Mouse (Mus musculus) spleen, adult 2 months (tissue): ENCODE results near the gene Pcnx3. TPM values are rescaled to one million over a fixed set of nuclear protein-coding genes. Genes with fewer than 3 reads are reported as not detected.

Experiments used
- DNase-seq, 2 experiments: peaks; one replicate each; pipeline versions ENCODE4 v3.0.0 to v3.0.0-alpha.2; 2012 to 2021; ENCODE audit warnings: low spot score in 2 of 2, low read depth in 1 of 2
- H3K27ac ChIP-seq: fragments of 200-500 bp; 2 replicates; pipeline ENCODE4 v1.5.1; 2012; ENCODE audit warnings: low read length, inconsistent platforms; ENCODE audit not compliant: insufficient read depth
- H3K27me3 ChIP-seq: fragments of 200-500 bp; 2 replicates; pipeline ENCODE4 v1.6.1; 2012; ENCODE audit warnings: mild to moderate bottlenecking, moderate library complexity, low read length, inconsistent platforms; ENCODE audit not compliant: control insufficient read depth, insufficient read depth
- H3K36me3 ChIP-seq: fragments of 200-500 bp; 2 replicates; pipeline ENCODE4 v1.6.1; 2012; ENCODE audit warnings: mild to moderate bottlenecking, low read length, inconsistent platforms; ENCODE audit not compliant: control insufficient read depth, insufficient read depth
- H3K4me1 ChIP-seq: fragments of 200-500 bp; 2 replicates; pipeline ENCODE4 v1.6.1; 2011; ENCODE audit warnings: inconsistent platforms; ENCODE audit not compliant: control insufficient read depth, insufficient read depth, insufficient read length
- H3K4me3 ChIP-seq: fragments of 200-500 bp; 2 replicates; pipeline ENCODE4 v1.5.1; 2011; ENCODE audit warnings: mild to moderate bottlenecking, inconsistent platforms; ENCODE audit not compliant: insufficient read depth, insufficient read length; ENCODE audit errors: extremely low read depth
- CTCF ChIP-seq: fragments of 200-500 bp; IDR thresholded peaks from 2 replicates; pipeline ENCODE4 v1.5.1; 2011; ENCODE audit warnings: mild to moderate bottlenecking, inconsistent platforms; ENCODE audit not compliant: insufficient read depth, insufficient read length, insufficient replicate concordance; ENCODE audit errors: extremely low read depth
- POLR2A ChIP-seq: fragments of 200-500 bp; IDR thresholded peaks from 2 replicates; pipeline ENCODE4 v1.6.1; 2011; ENCODE audit warnings: low read depth, low read length, inconsistent platforms
- WGBS: fragments of 180-500 bp; shearing (Covaris S2); methylation state at CpG from one replicate; pipeline ENCODE4 v1.1.7; 2018; 5-methylcytosine and 5-hydroxymethylcytosine counted together
- polyA plus RNA-seq: library from polyadenylated mRNA; depleted of rRNA; stranded (reverse); fragments of >200 nt; gene quantifications from 2 replicates; pipeline ENCODE4 v1.2.3, GENCODE M21; 2012

Gene Pcnx3
- polyA plus RNA-seq, 1 experiment = 195 TPM

- Histone ChIP-seq H3K4me3 (no peak overlapping the region), H3K27ac (no peak overlapping the region), H3K27me3 (no peaks in the 10 kb centered on the region), H3K36me3 (peaks cover 53% of the 10 kb centered on the region), H3K4me1 (peaks cover 13% of the 10 kb centered on the region; the same call in 1 of the 2 replicates)
- TF ChIP-seq POLR2A (no peak), CTCF (no peak)
- 94% methylated on average over 9 of the region's 9 CpGs for WGBS
- DNase-seq = no peak
Observed at GRCm38 (mm10) chr19:5645280-5645679, 43.4 kb downstream of the Pcnx3 start.

DNA sequence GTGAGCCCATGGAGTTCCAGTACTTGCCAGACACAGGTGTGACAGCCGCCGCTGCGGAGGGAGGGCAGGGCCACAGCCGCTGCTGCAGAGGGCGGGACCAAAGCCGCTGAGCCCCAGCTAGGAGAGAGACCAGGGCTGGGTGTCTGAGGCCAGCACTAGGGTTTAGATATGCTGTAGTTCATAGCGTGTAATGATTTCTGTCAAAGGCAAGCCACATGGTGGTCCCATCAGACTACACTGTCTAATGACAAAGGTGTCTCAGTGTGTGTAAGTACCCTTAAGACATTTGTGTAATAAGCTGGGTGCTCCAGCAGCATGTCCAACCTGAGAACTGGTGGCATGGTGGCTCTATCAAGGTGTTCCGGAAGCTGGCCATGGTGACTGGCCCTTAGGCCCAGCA, 47.1 kb downstream of the Pcnx3 start:
- H3K36me3 ChIP-seq = peaks cover 53% of the 10 kb centered on the region
- 95% methylated on average over 8 of the region's 8 CpGs for WGBS

GRCm38 (mm10) chr19:5641021-5641420, 47.7 kb downstream of the Pcnx3 start:
- no peak overlapping the region for H3K4me3 ChIP-seq
- TF ChIP-seq CTCF (no peak), POLR2A (no peak)
- H3K27me3 ChIP-seq = no peaks in the 10 kb centered on the region
- WGBS = 94% methylated on average over 17 of the region's 17 CpGs
- peaks cover 7% of the 10 kb centered on the region; the same call in 1 of the 2 replicates for H3K4me1 ChIP-seq
- no peak for DNase-seq
- peaks cover 49% of the 10 kb centered on the region for H3K36me3 ChIP-seq
- no peak overlapping the region for H3K27ac ChIP-seq

More for the DNA sequence above, 47.1 kb downstream of the Pcnx3 start:
- Histone ChIP-seq H3K27ac (no peak overlapping the region), H3K4me1 (peaks cover 5% of the 10 kb centered on the region; the same call in 1 of the 2 replicates), H3K27me3 (no peaks in the 10 kb centered on the region), H3K4me3 (no peak overlapping the region)
- no peak for TF ChIP-seq POLR2A
- no peak for TF ChIP-seq CTCF
- no peak for DNase-seq

DNA sequence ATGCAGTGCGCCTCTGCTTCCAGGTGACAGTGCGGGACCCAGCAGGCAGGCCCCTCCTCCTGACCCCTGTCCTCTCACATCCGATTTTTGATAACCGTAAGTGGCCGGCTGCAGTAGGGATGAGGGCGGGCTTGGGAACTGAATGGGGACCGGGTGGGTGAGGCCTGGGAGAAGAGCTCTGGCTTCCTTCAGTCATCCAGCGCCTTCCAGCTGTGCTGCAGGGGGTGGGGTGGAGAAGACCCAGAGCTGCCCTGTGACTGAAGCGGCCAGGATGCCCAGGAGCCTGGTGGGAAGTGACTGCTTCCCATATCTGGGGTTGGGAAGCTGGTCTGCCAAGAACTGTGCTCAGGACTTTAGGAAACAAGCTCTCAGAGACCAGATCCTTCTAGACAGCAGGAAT, 48.4 kb downstream of the Pcnx3 start:
- no peak for DNase-seq
- Histone ChIP-seq H3K4me1 (peaks cover 8% of the 10 kb centered on the region; the same call in 1 of the 2 replicates), H3K27me3 (no peaks in the 10 kb centered on the region), H3K4me3 (no peak overlapping the region), H3K36me3 (peaks cover 42% of the 10 kb centered on the region), H3K27ac (no peak overlapping the region)
- TF ChIP-seq POLR2A = no peak
- 91% methylated on average over 9 of the region's 9 CpGs for WGBS

DNA sequence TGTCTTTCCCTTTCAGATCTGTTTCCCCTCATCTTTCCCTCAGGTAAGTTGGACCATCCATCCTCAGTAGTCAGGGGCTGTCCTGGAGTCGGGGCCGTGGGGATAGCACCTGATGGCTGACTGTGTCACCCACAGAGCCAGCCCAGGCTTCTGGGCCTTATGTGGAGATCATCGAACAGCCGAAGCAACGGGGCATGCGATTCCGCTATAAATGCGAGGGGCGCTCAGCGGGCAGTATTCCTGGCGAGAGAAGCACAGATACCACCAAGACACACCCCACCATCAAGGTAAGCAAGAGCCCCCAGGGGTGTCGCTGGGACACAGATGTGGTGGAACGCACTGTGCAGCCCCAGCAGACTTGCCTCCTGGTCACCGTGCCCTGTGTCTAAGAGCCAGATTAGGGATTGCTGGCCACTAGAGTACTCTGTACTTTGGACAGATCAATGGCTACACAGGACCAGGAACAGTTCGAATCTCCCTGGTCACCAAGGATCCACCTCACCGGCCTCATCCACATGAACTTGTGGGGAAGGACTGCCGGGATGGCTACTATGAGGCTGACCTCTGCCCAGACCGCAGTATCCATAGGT, 50.2 kb downstream of the Pcnx3 start:
- 95% methylated on average over 18 of the region's 18 CpGs for WGBS
- Histone ChIP-seq H3K27ac (peak overlapping the region; percentile 99), H3K4me1 (peaks cover 8% of the 10 kb centered on the region; the same call in 1 of the 2 replicates), H3K27me3 (no peaks in the 10 kb centered on the region), H3K36me3 (peaks cover 36% of the 10 kb centered on the region), H3K4me3 (peak overlapping the region; percentile 95)
- no peak for TF ChIP-seq POLR2A
- TF ChIP-seq CTCF = no peak
- DNase-seq = no peak

GRCm38 (mm10) chr19:5637069-5638047, 51.4 kb downstream of the Pcnx3 start, which contains the start of gene Rela:
Gene Rela (plus strand): TSS chr19:5637483.
- Histone ChIP-seq H3K4me3 (peak within 1 kb of the TSS; percentile 95), H3K36me3 (peaks cover 29% of the 10 kb centered on the region)
- under 1% methylated on average over 99 of the region's 109 CpGs for WGBS

GRCm38 (mm10) chr19:5636571-5637041, 52.1 kb downstream of the Pcnx3 start:
- peak overlapping the region; percentile 99 for H3K27ac ChIP-seq
- no peak for TF ChIP-seq POLR2A
- TF ChIP-seq CTCF = no peak
- H3K36me3 ChIP-seq = peaks cover 25% of the 10 kb centered on the region
- no peaks in the 10 kb centered on the region for H3K27me3 ChIP-seq
- DNase-seq = no peak
- H3K4me3 ChIP-seq = peak overlapping the region; percentile 95
- H3K4me1 ChIP-seq = peaks cover 8% of the 10 kb centered on the region; the same call in 1 of the 2 replicates
- WGBS = 4% methylated on average over 12 of the region's 12 CpGs

More at GRCm38 (mm10) chr19:5637069-5638047, 51.4 kb downstream of the Pcnx3 start, which contains the start of gene Rela:
- H3K27me3 ChIP-seq = no peaks in the 10 kb centered on the region
- DNase-seq = peak; percentile 67 to 84
- TF ChIP-seq POLR2A (peak; percentile 59), CTCF (no peak)
- H3K27ac ChIP-seq = peak within 1 kb of the TSS; percentile 99
- peaks cover 8% of the 10 kb centered on the region; the same call in 1 of the 2 replicates for H3K4me1 ChIP-seq
